Mouse (Mus musculus): Measurements from ENCODE around the gene Gm525. TPM values are rescaled to one million over a fixed set of nuclear protein-coding genes. Genes with fewer than 3 reads are reported as not detected.

Gm525 gene
- polyA plus RNA-seq, 1 experiment from 2014 or later, result 0.32 TPM

Other genes starting within 250 kb of the Gm525 start
- gene Akap1, start 209.3 kb upstream of the Gm525 start, polyA plus RNA-seq (2016; fragmentation: Nextera tagmentation; extraction: Ambion mirVana), result 17.4 and 18.1 TPM in 2 replicates
- gene Scpep1, start 118.4 kb upstream of the Gm525 start, polyA plus RNA-seq (2016; fragmentation: Nextera tagmentation; extraction: Ambion mirVana), result 72.9 and 77.4 TPM in 2 replicates
- gene Elobl, start 106.9 kb upstream of the Gm525 start, polyA plus RNA-seq (2016; fragmentation: Nextera tagmentation; extraction: Ambion mirVana), result not detected in 2 replicates
- gene Coil, start 103.6 kb upstream of the Gm525 start, polyA plus RNA-seq (2016; fragmentation: Nextera tagmentation; extraction: Ambion mirVana), result 29.9 and 33.8 TPM in 2 replicates
- gene Trim25, start 74.5 kb upstream of the Gm525 start, polyA plus RNA-seq (2016; fragmentation: Nextera tagmentation; extraction: Ambion mirVana), result 4.7 and 4.9 TPM in 2 replicates
- 6.5 and 6.6 TPM in 2 replicates for gene Dgke, start 7.0 kb upstream of the Gm525 start, polyA plus RNA-seq (2016; fragmentation: Nextera tagmentation; extraction: Ambion mirVana)
- 6.8 and 7.4 TPM in 2 replicates for gene Nog, start 228.5 kb downstream of the Gm525 start, polyA plus RNA-seq (2016; fragmentation: Nextera tagmentation; extraction: Ambion mirVana)

Measured in embryonic facial prominence, embryonic 12.5 days (tissue).